Mouse (Mus musculus) spleen, adult 2 months (tissue): Measurements from ENCODE around the gene Rplp2. TPM values are rescaled to one million over a fixed set of nuclear protein-coding genes. Genes with fewer than 3 reads are reported as not detected.

Source experiments
- DNase-seq, 2 experiments: peaks; one replicate each; pipeline versions ENCODE4 v3.0.0 to v3.0.0-alpha.2; 2012 to 2021; ENCODE audit warnings: low spot score in 2 of 2, low read depth in 1 of 2
- H3K27ac ChIP-seq: fragments of 200-500 bp; 2 replicates; pipeline ENCODE4 v1.5.1; 2012; ENCODE audit warnings: low read length, inconsistent platforms; ENCODE audit not compliant: insufficient read depth
- H3K27me3 ChIP-seq: fragments of 200-500 bp; 2 replicates; pipeline ENCODE4 v1.6.1; 2012; ENCODE audit warnings: mild to moderate bottlenecking, moderate library complexity, low read length, inconsistent platforms; ENCODE audit not compliant: control insufficient read depth, insufficient read depth
- H3K36me3 ChIP-seq: fragments of 200-500 bp; 2 replicates; pipeline ENCODE4 v1.6.1; 2012; ENCODE audit warnings: mild to moderate bottlenecking, low read length, inconsistent platforms; ENCODE audit not compliant: control insufficient read depth, insufficient read depth
- H3K4me1 ChIP-seq: fragments of 200-500 bp; 2 replicates; pipeline ENCODE4 v1.6.1; 2011; ENCODE audit warnings: inconsistent platforms; ENCODE audit not compliant: control insufficient read depth, insufficient read depth, insufficient read length
- H3K4me3 ChIP-seq: fragments of 200-500 bp; 2 replicates; pipeline ENCODE4 v1.5.1; 2011; ENCODE audit warnings: mild to moderate bottlenecking, inconsistent platforms; ENCODE audit not compliant: insufficient read depth, insufficient read length; ENCODE audit errors: extremely low read depth
- CTCF ChIP-seq: fragments of 200-500 bp; IDR thresholded peaks from 2 replicates; pipeline ENCODE4 v1.5.1; 2011; ENCODE audit warnings: mild to moderate bottlenecking, inconsistent platforms; ENCODE audit not compliant: insufficient read depth, insufficient read length, insufficient replicate concordance; ENCODE audit errors: extremely low read depth
- POLR2A ChIP-seq: fragments of 200-500 bp; IDR thresholded peaks from 2 replicates; pipeline ENCODE4 v1.6.1; 2011; ENCODE audit warnings: low read depth, low read length, inconsistent platforms
- WGBS: fragments of 180-500 bp; shearing (Covaris S2); methylation state at CpG from one replicate; pipeline ENCODE4 v1.1.7; 2018; 5-methylcytosine and 5-hydroxymethylcytosine counted together
- polyA plus RNA-seq: library from polyadenylated mRNA; depleted of rRNA; stranded (reverse); fragments of >200 nt; gene quantifications from 2 replicates; pipeline ENCODE4 v1.2.3, GENCODE M21; 2012

The Rplp2 gene
- polyA plus RNA-seq, 1 experiment, result 645 TPM

DNA sequence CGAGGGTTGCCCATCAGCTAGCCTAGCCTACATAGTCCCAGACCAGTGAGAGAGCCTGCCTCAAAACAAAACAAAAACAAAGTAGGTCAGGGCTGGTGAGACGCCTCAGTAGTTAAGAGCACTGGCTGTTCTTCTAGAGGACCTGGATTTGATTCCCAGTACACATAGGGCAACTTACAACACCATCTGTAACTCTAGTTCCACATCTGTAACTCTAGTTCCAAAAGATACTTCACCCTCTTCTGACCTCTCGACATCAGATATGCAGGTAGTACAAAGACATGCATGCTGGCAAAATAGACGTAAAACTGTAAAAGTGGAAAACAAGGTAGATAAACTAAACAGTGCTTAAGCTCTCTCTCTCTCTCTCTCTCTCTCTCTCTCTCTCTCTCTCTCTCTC is 23.4 kb upstream of the Rplp2 start:
- H3K4me3 ChIP-seq, result no peak overlapping the region
- no peaks in the 10 kb centered on the region for H3K36me3 ChIP-seq
- peaks cover 2% of the 10 kb centered on the region; the same call in 1 of the 2 replicates for H3K4me1 ChIP-seq
- WGBS, result 81% methylated on average over 4 of the region's 4 CpGs
- H3K27ac ChIP-seq, result no peak overlapping the region
- no peaks in the 10 kb centered on the region for H3K27me3 ChIP-seq
- TF ChIP-seq CTCF (no peak), POLR2A (no peak)
- DNase-seq, result no peak

- Histone ChIP-seq H3K4me3 (no peak overlapping the region), H3K4me1 (no peaks in the 10 kb centered on the region), H3K27ac (no peak overlapping the region), H3K36me3 (peaks cover 10% of the 10 kb centered on the region), H3K27me3 (no peaks in the 10 kb centered on the region)
- TF ChIP-seq CTCF, result no peak
- no peak for TF ChIP-seq POLR2A
- DNase-seq, result no peak
- WGBS, result 80% methylated on average over 12 of the region's 12 CpGs
Observed at GRCm38 (mm10) chr7:141426948-141427730, 20.0 kb upstream of the Rplp2 start.

- TF ChIP-seq POLR2A (no peak), CTCF (no peak)
- DNase-seq, result no peak
- no peak overlapping the region for H3K27ac ChIP-seq
- H3K4me1 ChIP-seq, result no peaks in the 10 kb centered on the region
- H3K27me3 ChIP-seq, result no peaks in the 10 kb centered on the region
- no peak overlapping the region for H3K4me3 ChIP-seq
- WGBS, result 83% methylated on average over 5 of the region's 5 CpGs
- peaks cover 17% of the 10 kb centered on the region for H3K36me3 ChIP-seq
Observed at GRCm38 (mm10) chr7:141428701-141429100, 18.5 kb upstream of the Rplp2 start.

GRCm38 (mm10) chr7:141429310-141429709 is 17.9 kb upstream of the Rplp2 start, which contains the start of gene Cend1:
Gene Cend1 (minus strand): TSS chr7:141429491.
- no peaks in the 10 kb centered on the region for H3K27me3 ChIP-seq
- peak in 1 of 2 experiments; percentile 3 for DNase-seq
- peaks cover 19% of the 10 kb centered on the region for H3K36me3 ChIP-seq
- 60% methylated on average over 19 of the region's 19 CpGs for WGBS
- no peak for TF ChIP-seq CTCF
- no peak within 1 kb of the TSS for H3K4me3 ChIP-seq
- peaks cover 4% of the 10 kb centered on the region; the same call in 1 of the 2 replicates for H3K4me1 ChIP-seq
- H3K27ac ChIP-seq, result no peak within 1 kb of the TSS

- H3K4me1 ChIP-seq, result peaks cover 11% of the 10 kb centered on the region; the same call in 1 of the 2 replicates
- DNase-seq, result no peak
- WGBS, result 89% methylated on average over 9 of the region's 9 CpGs
- H3K4me3 ChIP-seq, result no peak overlapping the region
- no peak overlapping the region for H3K27ac ChIP-seq
- no peak for TF ChIP-seq CTCF
- no peak for TF ChIP-seq POLR2A
- H3K36me3 ChIP-seq, result peaks cover 19% of the 10 kb centered on the region
- H3K27me3 ChIP-seq, result no peaks in the 10 kb centered on the region
Observed at GRCm38 (mm10) chr7:141429840-141430584, 17.2 kb upstream of the Rplp2 start.

GRCm38 (mm10) chr7:141430585-141431240 is 16.5 kb upstream of the Rplp2 start:
- TF ChIP-seq POLR2A (no peak), CTCF (no peak)
- no peak overlapping the region for H3K4me3 ChIP-seq
- H3K4me1 ChIP-seq, result peaks cover 14% of the 10 kb centered on the region; the same call in 1 of the 2 replicates
- 96% methylated on average over 9 of the region's 9 CpGs for WGBS
- peaks cover 19% of the 10 kb centered on the region for H3K36me3 ChIP-seq
- no peaks in the 10 kb centered on the region for H3K27me3 ChIP-seq
- no peak for DNase-seq
- no peak overlapping the region for H3K27ac ChIP-seq
